Mouse (Mus musculus) 3T3-L1 (cell line): ENCODE measurements at regions not wholly inside any gene's neighbourhood (a gene's known extent, or its start where the extent isn't known, plus 50 kb on each side); places are given as distances from the start of the nearest gene placed in this dataset.

ENCODE experiments used
- DNase-seq: peaks from one replicate; pipeline ENCODE4 v3.0.0-alpha.2; 2015; ENCODE audit warnings: low read depth, low spot score

GRCm38 (mm10) chr16:79986746-79987145 is 895.8 kb upstream of the Tmprss15 start:
- DNase-seq = no peak

- DNase-seq = no peak
These were observed 881.2 kb upstream of the Tmprss15 start for GRCm38 (mm10) chr16:79972146-79972545.

GRCm38 (mm10) chr16:79937042-79937441 is 846.1 kb upstream of the Tmprss15 start:
- DNase-seq = no peak

GRCm38 (mm10) chr16:79907126-79907525 is 816.2 kb upstream of the Tmprss15 start:
- DNase-seq = no peak

GRCm38 (mm10) chr16:79901467-79901866 is 810.6 kb upstream of the Tmprss15 start:
- peak; percentile 70 for DNase-seq

GRCm38 (mm10) chr16:79881855-79882254 is 791.0 kb upstream of the Tmprss15 start:
- peak; percentile 71 for DNase-seq

GRCm38 (mm10) chr16:79878063-79878462 is 787.2 kb upstream of the Tmprss15 start:
- peak; percentile 85 for DNase-seq

- no peak for DNase-seq
These were observed 785.9 kb upstream of the Tmprss15 start for GRCm38 (mm10) chr16:79876827-79877226.

GRCm38 (mm10) chr16:79870578-79871270 is 779.8 kb upstream of the Tmprss15 start:
- DNase-seq = no peak

GRCm38 (mm10) chr16:79859540-79859939 is 768.6 kb upstream of the Tmprss15 start:
- no peak for DNase-seq

GRCm38 (mm10) chr16:79849152-79849551 is 758.3 kb upstream of the Tmprss15 start:
- no peak for DNase-seq

GRCm38 (mm10) chr16:79816913-79817312 is 726.0 kb upstream of the Tmprss15 start:
- DNase-seq = no peak

- no peak for DNase-seq
These were observed 687.8 kb upstream of the Tmprss15 start for GRCm38 (mm10) chr16:79778729-79779128.
